Mouse (Mus musculus) erythroblast, adult 5-6 weeks (primary cell): ENCODE measurements around the gene Ngrn. TPM values are rescaled to one million over a fixed set of nuclear protein-coding genes. Genes with fewer than 3 reads are reported as not detected.

Experiments used
- ATAC-seq: replicated peaks from 2 replicates; pipeline ENCODE4 v1.8.0; 2016; ENCODE audit warnings: moderate number of reproducible peaks, mild to moderate bottlenecking, moderate TSS enrichment, inconsistent platforms; ENCODE audit not compliant: poor library complexity, low FRiP score, severe bottlenecking
- total RNA-seq, 2 experiments: library from RNA; stranded (forward) in 1 of 2; stranded (reverse) in 1 of 2; fragments of 150-400 nt in 1 of 2; fragments of 200-764, 138-1000 nt in 1 of 2; gene quantifications; 2 replicates each; pipeline versions ENCODE4 v1.2.3 to v1.2.4; 2015 to 2017; ENCODE audit warnings: low replicate concordance in 2 of 2

Ngrn gene
- total RNA-seq, 2 experiments from 2014 or later: 5.2 to 5.6 TPM

DNA sequence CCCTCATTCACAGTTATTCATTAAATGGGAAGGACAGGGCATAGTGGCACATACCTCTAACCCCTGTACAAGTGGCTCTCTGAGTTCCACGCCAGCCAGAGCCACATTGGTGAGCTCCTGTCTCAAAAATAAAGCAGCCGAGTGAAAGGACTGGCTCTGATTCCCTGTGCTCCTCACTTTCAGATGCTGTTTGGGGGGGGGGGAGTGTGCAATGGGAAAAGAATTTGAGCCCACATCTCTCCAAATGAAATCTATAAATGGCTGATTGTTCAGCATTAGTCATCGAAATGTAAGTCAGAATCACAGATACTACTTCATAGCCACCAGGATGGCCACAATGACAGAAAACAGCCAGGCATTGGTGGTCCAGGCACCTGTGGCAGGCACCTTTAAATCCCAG, 36.0 kb downstream of the Ngrn start:
- ATAC-seq: no peak

DNA sequence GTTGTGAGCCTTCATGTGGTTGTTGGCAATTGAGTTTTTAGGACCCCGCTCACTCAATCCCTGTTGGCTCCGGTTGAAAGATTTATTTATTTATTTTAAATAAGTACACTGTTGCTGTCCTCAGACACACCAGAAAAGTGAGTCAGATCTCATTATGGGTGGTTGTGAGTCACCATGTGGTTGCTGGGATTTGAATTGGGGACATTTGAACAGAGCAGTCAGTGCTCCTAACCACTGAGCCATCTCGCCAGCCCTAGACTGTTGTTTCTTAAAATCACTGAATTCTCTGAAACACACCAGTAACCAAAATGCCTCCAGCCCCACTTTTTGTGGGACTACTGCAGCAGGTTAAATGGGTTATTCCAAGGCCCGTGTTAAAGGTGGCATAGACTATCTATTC, 37.7 kb downstream of the Ngrn start:
- no peak for ATAC-seq

DNA sequence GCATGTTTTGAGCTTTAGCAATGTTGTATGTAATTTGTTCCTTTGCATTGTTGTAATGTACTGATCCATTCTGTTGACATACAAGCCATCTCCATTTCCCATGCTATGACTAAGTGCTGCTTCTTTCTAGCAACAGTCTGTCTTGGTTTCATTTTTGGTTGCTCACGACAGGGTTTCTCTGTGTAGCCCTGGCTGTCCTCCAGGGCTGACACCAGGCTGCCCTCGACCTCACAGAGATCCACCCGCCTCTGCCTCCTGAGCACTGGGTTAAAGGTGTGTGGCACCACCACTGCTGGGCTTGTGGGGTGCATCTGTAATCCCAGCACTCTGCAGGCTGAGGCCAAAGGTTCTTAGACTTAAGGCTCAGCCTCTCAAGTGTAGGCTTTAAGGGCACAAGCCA, 38.6 kb downstream of the Ngrn start:
- no peak for ATAC-seq

DNA sequence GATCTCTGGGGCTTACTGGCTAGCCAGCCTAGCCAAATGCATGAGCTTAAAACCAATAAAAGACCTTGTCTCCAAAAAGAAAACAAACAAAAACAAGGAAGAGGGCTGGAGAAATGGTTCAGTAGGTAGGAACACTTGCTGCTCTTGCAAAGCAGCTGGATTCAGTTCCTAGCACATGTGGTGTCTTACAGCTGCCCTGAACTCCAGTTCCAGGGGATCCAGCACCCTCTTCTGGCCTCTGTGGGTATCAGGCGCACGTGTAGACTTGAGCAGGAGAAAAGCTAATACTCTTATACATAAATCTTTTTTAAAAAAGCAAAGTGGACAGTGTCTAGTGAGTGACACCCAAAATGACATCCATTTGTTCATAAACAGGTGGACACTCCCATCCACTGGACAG, 40.5 kb downstream of the Ngrn start:
- ATAC-seq: no peak

DNA sequence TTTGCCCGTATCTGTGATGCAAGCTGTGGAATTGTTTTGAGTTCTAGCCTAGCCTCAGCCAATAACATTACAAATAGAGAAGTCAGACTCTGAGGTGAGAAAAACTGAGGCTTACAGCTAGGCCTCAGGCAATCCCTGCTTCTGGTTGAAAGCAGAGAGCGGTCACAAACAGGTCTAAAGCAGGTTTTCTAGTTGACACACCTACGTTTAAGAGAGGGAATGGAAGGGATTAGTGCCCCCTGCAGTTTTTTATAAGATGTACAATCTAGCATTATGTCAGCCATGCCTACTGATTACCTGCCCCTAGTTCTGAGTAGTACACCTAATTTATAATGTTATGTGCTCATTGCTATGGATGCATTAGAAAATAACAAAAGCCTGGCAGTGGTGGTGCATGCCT, 46.8 kb downstream of the Ngrn start:
- no peak for ATAC-seq

DNA sequence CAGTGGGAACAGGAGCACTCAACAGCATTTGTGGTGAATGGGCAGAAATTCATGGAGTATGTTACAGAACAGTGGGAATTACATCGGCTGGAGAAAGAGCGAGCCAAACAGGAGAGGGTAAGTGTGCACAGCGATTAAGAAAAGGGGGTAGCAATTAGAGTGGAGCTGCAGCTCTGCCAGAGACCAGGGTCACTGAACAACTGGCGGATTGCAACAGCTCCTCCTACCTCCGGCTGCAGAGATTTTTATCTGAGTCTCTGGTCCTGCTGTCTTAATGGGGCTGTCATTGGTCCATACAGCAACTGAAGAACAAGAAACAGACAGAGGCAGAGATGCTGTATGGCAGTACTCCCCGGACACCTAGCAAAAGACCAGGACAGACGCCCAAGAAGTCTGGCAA, 49.8 kb downstream of the Ngrn start:
- no peak for ATAC-seq

Other genes starting within 250 kb of the Ngrn start
- gene Zfp710, start 236.4 kb upstream of the Ngrn start, total RNA-seq (2015; ENCODE audit: low replicate concordance): 6.9 and 8.8 TPM in 2 replicates
- 5.1 and 6.0 TPM in 2 replicates for gene Zfp710, start 236.4 kb upstream of the Ngrn start, total RNA-seq (2017; ENCODE audit: low replicate concordance)
- gene Idh2, start 145.8 kb upstream of the Ngrn start, total RNA-seq (2015; ENCODE audit: low replicate concordance): 20.3 and 31.3 TPM in 2 replicates
- 17.6 and 24.5 TPM in 2 replicates for gene Idh2, start 145.8 kb upstream of the Ngrn start, total RNA-seq (2017; ENCODE audit: low replicate concordance)
- gene Sema4b, start 74.4 kb upstream of the Ngrn start, total RNA-seq (2015; ENCODE audit: low replicate concordance): 19.9 and 22.1 TPM in 2 replicates
- gene Sema4b, start 74.4 kb upstream of the Ngrn start, total RNA-seq (2017; ENCODE audit: low replicate concordance): 33.7 and 49.8 TPM in 2 replicates
- gene Cib1, start 28.4 kb upstream of the Ngrn start, total RNA-seq (2015; ENCODE audit: low replicate concordance): 21.3 and 41.8 TPM in 2 replicates
- 29.8 and 37.1 TPM in 2 replicates for gene Cib1, start 28.4 kb upstream of the Ngrn start, total RNA-seq (2017; ENCODE audit: low replicate concordance)
- gene Gdpgp1, start 28.4 kb upstream of the Ngrn start, total RNA-seq (2015; ENCODE audit: low replicate concordance): 0.77 TPM in 1 of 2 replicates, not detected in the other
- gene Gdpgp1, start 28.4 kb upstream of the Ngrn start, total RNA-seq (2017; ENCODE audit: low replicate concordance): 0.94 and 2.0 TPM in 2 replicates
- gene Ttll13, start 14.8 kb upstream of the Ngrn start, total RNA-seq (2015; ENCODE audit: low replicate concordance): not detected in 2 replicates
- gene Ttll13, start 14.8 kb upstream of the Ngrn start, total RNA-seq (2017; ENCODE audit: low replicate concordance): 1.5 TPM in 1 of 2 replicates, not detected in the other
- gene Vps33b, start 8.4 kb downstream of the Ngrn start, total RNA-seq (2015; ENCODE audit: low replicate concordance): 3.8 and 12.7 TPM in 2 replicates
- gene Vps33b, start 8.4 kb downstream of the Ngrn start, total RNA-seq (2017; ENCODE audit: low replicate concordance): 4.9 and 7.5 TPM in 2 replicates
- gene Prc1, start 33.2 kb downstream of the Ngrn start, total RNA-seq (2015; ENCODE audit: low replicate concordance): 59.4 and 74.7 TPM in 2 replicates
- 188 and 334 TPM in 2 replicates for gene Prc1, start 33.2 kb downstream of the Ngrn start, total RNA-seq (2017; ENCODE audit: low replicate concordance)
- gene Rccd1, start 63.2 kb downstream of the Ngrn start, total RNA-seq (2015; ENCODE audit: low replicate concordance): 2.5 and 18.8 TPM in 2 replicates
- 0.98 and 4.4 TPM in 2 replicates for gene Rccd1, start 63.2 kb downstream of the Ngrn start, total RNA-seq (2017; ENCODE audit: low replicate concordance)
- gene Unc45a, start 79.8 kb downstream of the Ngrn start, total RNA-seq (2015; ENCODE audit: low replicate concordance): 1.5 and 4.2 TPM in 2 replicates
- 4.2 and 4.8 TPM in 2 replicates for gene Unc45a, start 79.8 kb downstream of the Ngrn start, total RNA-seq (2017; ENCODE audit: low replicate concordance)
- gene Hddc3, start 81.9 kb downstream of the Ngrn start, total RNA-seq (2015; ENCODE audit: low replicate concordance): 2.3 TPM in 1 of 2 replicates, not detected in the other
- 2.6 TPM in 2 replicates for gene Hddc3, start 81.9 kb downstream of the Ngrn start, total RNA-seq (2017; ENCODE audit: low replicate concordance)
- 3.6 and 7.5 TPM in 2 replicates for gene Man2a2, start 110.2 kb downstream of the Ngrn start, total RNA-seq (2015; ENCODE audit: low replicate concordance)
- 4.5 and 6.6 TPM in 2 replicates for gene Man2a2, start 110.2 kb downstream of the Ngrn start, total RNA-seq (2017; ENCODE audit: low replicate concordance)
- gene Fes, start 126.7 kb downstream of the Ngrn start, total RNA-seq (2015; ENCODE audit: low replicate concordance): 56.5 and 60.0 TPM in 2 replicates
- gene Fes, start 126.7 kb downstream of the Ngrn start, total RNA-seq (2017; ENCODE audit: low replicate concordance): 24.4 and 31.2 TPM in 2 replicates
- gene Furin, start 144.2 kb downstream of the Ngrn start, total RNA-seq (2015; ENCODE audit: low replicate concordance): 23.0 and 23.1 TPM in 2 replicates
- 29.1 and 33.5 TPM in 2 replicates for gene Furin, start 144.2 kb downstream of the Ngrn start, total RNA-seq (2017; ENCODE audit: low replicate concordance)